Mouse (Mus musculus) hindbrain, embryonic 14.5 days (tissue): ENCODE results near the gene Plekho1. TPM values are rescaled to one million over a fixed set of nuclear protein-coding genes. Genes with fewer than 3 reads are reported as not detected.

Source experiments
- ATAC-seq: fragments of 200-750 bp; cut with Nextera tagmentation; 2 replicates; pipeline ENCODE4 v1.8.0; 2017; ENCODE audit warnings: moderate number of reproducible peaks, mild to moderate bottlenecking, moderate TSS enrichment, moderate library complexity; ENCODE audit not compliant: low FRiP score
- DNase-seq: peaks from one replicate; pipeline ENCODE4 v3.0.0-alpha.2; 2015; ENCODE audit warnings: low spot score
- H3K27ac ChIP-seq: fragments of 300-500 bp; sonication (generic); 2 replicates; pipeline ENCODE4 v1.5.1; 2014; ENCODE audit warnings: mild to moderate bottlenecking, moderate library complexity
- H3K27me3 ChIP-seq: fragments of 300-500 bp; sonication (generic); 2 replicates; pipeline ENCODE4 v1.6.1; 2014; ENCODE audit warnings: mild to moderate bottlenecking, low read length, mixed read lengths; ENCODE audit not compliant: control insufficient read depth, insufficient read depth
- H3K36me3 ChIP-seq: fragments of 300-500 bp; sonication (generic); replicated peaks from 2 replicates; pipeline ENCODE4 v1.6.1; 2014; ENCODE audit not compliant: control insufficient read depth, insufficient read depth
- H3K4me1 ChIP-seq: fragments of 300-500 bp; sonication (generic); replicated peaks from 2 replicates; pipeline ENCODE4 v1.6.1; 2014; ENCODE audit warnings: antibody characterized with exemption, low read length, mixed read lengths; ENCODE audit not compliant: control insufficient read depth, insufficient read depth
- H3K4me2 ChIP-seq: fragments of 300-500 bp; sonication (generic); replicated peaks from 2 replicates; pipeline ENCODE4 v1.6.1; 2014; ENCODE audit warnings: mild to moderate bottlenecking, moderate library complexity
- H3K4me3 ChIP-seq: fragments of 300-500 bp; sonication (generic); replicated peaks from 2 replicates; pipeline ENCODE4 v1.5.1; 2014; ENCODE audit warnings: mild to moderate bottlenecking, low read length
- H3K9ac ChIP-seq: fragments of 300-500 bp; sonication (generic); 2 replicates; pipeline ENCODE4 v1.6.1; 2014
- H3K9me3 ChIP-seq: fragments of 300-500 bp; sonication (generic); 2 replicates; pipeline ENCODE4 v1.6.1; 2016; ENCODE audit warnings: low read length; ENCODE audit not compliant: control insufficient read depth
- WGBS: fragments of 180-500 bp; shearing (Covaris S2); extraction: QIAGEN DNeasy Blood & Tissue Kit; methylation state at CpG from one replicate; pipeline ENCODE4 v1.1.7; 2014; 5-methylcytosine and 5-hydroxymethylcytosine counted together
- polyA plus RNA-seq: library from polyadenylated mRNA; unstranded; fragments of >200 nt; fragmentation: Nextera tagmentation; extraction: Ambion mirVana; gene quantifications from 2 replicates; pipeline ENCODE4 v1.2.1, GENCODE M21; 2014

Gene Plekho1
- polyA plus RNA-seq, 1 experiment from 2014 or later = 49.0 TPM

DNA sequence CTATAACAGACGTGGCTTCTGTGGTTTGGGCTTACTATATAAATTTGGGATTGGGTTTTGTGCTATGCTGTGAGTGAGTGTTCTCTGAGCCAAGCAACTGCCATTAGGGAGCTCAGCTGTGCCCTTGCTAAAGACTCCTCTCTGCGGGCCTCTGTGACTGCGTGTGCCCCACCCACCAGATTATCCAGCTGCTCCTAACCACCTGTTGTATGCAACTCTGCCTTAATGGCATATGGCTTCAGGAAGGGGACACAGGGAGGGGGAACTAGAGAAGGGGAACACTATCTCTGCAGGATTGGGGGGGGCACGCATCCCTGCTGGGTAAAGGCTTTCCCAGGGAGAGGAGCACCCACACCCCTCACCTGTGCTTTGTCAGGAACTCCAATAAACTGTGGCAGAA, 37.2 kb upstream of the Plekho1 start:
- DNase-seq = no peak
- no peaks in the 10 kb centered on the region for H3K4me1 ChIP-seq
- WGBS = 74% methylated on average over 4 of the region's 4 CpGs
- no peak for ATAC-seq
- no peak overlapping the region for H3K4me2 ChIP-seq
- H3K36me3 ChIP-seq = peaks cover 46% of the 10 kb centered on the region
- no peak overlapping the region for H3K4me3 ChIP-seq
- no peaks in the 10 kb centered on the region for H3K9me3 ChIP-seq
- no peak overlapping the region for H3K9ac ChIP-seq
- H3K27ac ChIP-seq = no peak overlapping the region
- no peaks in the 10 kb centered on the region for H3K27me3 ChIP-seq

DNA sequence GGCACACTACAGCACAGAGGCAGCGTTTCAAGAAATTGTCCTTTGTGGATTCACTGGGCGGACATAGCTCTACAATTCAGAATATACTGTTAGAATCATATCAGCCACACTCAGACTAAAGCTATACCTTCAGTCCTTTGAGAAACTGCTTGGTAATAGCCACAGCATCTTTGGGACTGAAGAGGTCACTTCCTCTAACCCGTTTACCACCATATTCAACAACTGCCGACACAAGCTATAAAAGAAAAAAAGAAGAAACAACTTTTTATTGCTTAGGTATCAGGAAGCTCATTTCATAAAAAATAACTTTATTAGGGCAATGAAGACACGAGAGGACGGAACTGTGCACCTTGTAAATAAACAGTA, 36.8 kb upstream of the Plekho1 start:
- Histone ChIP-seq H3K4me1 (no peaks in the 10 kb centered on the region), H3K27me3 (no peaks in the 10 kb centered on the region), H3K4me3 (no peak overlapping the region), H3K9me3 (no peaks in the 10 kb centered on the region), H3K27ac (no peak overlapping the region), H3K36me3 (peaks cover 45% of the 10 kb centered on the region), H3K4me2 (no peak overlapping the region), H3K9ac (no peak overlapping the region)
- DNase-seq (no peak), ATAC-seq (no peak)
- 92% methylated on average over 6 of the region's 6 CpGs for WGBS

DNA sequence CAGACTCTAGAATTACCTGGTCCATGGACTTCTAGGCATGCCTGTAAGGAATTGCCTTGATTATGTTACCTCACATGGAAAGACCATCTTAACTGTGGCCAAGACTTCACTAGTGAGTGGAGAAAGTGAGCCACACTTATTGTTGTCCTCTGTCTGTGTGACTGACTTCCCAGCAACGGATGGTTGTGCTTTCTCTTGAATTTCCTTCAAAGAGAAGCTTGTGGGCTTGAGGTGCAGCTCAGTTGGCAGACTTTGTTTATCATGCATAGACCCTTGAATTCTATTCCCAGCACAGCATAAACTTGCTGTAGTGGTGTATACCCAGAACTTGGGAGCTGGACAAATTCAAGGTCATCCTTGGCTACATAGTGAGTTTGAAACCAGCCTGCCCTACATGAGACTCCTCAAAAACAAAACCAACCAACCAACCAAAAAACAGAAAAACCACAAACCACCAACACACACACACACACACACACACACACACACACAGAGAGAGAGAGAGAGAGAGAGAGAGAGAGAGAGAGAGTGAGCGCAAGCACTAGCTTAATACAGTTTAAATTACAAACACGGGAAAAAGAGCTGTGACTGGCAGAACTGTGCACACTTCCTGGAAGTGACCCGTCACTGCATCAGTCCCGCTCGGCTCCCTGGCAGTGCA, 36.3 kb upstream of the Plekho1 start:
- Histone ChIP-seq H3K9me3 (no peaks in the 10 kb centered on the region), H3K27ac (no peak overlapping the region), H3K4me3 (no peak overlapping the region), H3K4me2 (no peak overlapping the region), H3K4me1 (no peaks in the 10 kb centered on the region), H3K27me3 (no peaks in the 10 kb centered on the region), H3K36me3 (peaks cover 45% of the 10 kb centered on the region), H3K9ac (no peak overlapping the region)
- DNase-seq (no peak), ATAC-seq (no peak)
- WGBS = 87% methylated on average over 6 of the region's 6 CpGs

DNA sequence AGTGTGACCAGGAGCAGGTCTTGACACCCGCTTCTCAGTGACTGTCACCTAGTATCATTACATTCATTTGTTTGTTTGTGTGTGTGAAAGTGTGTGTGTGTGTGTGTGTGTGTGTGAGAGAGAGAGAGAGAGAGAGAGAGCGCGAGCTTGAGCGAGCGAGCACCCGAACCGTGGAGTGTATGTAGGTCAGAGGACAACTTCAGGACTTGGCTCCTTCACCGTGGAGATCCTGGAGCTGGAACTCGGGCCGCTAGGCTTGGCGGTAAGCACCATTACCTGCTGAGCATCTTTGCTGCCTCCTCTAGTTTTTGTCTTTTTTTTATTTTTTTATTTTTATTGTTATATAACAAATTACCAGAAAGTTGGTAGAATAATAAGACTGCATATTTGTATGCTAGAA, 34.0 kb upstream of the Plekho1 start:
- WGBS = 96% methylated on average over 11 of the region's 11 CpGs
- ATAC-seq (no peak), DNase-seq (no peak)
- Histone ChIP-seq H3K4me2 (no peak overlapping the region), H3K36me3 (peaks cover 41% of the 10 kb centered on the region), H3K27ac (no peak overlapping the region), H3K4me1 (no peaks in the 10 kb centered on the region), H3K9ac (no peak overlapping the region), H3K27me3 (no peaks in the 10 kb centered on the region), H3K4me3 (no peak overlapping the region), H3K9me3 (no peaks in the 10 kb centered on the region)

DNA sequence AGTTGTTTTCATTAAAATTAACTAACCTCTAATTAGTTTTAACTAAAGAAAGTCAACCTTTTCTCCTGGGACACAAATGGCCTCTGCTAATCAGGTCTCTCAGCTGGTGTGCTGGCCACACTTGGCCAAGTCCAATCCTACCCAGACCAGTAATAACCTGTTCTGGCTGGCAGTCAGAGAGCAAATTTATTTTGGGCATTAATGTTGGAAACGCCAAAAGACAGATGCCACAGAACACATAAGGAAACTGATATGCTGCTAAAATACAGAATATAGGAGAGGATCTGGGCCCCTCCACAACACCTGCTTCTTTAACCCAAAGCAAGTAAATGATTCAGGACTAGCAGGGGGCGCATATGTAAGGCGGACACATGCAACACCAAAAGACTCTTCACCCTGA, 33.5 kb upstream of the Plekho1 start:
- Histone ChIP-seq H3K36me3 (peaks cover 41% of the 10 kb centered on the region), H3K27me3 (no peaks in the 10 kb centered on the region), H3K4me2 (no peak overlapping the region), H3K9ac (no peak overlapping the region), H3K4me1 (no peaks in the 10 kb centered on the region), H3K27ac (no peak overlapping the region), H3K4me3 (no peak overlapping the region), H3K9me3 (no peaks in the 10 kb centered on the region)
- DNase-seq (no peak), ATAC-seq (no peak)
- WGBS = 81% methylated on average over 3 of the region's 3 CpGs

DNA sequence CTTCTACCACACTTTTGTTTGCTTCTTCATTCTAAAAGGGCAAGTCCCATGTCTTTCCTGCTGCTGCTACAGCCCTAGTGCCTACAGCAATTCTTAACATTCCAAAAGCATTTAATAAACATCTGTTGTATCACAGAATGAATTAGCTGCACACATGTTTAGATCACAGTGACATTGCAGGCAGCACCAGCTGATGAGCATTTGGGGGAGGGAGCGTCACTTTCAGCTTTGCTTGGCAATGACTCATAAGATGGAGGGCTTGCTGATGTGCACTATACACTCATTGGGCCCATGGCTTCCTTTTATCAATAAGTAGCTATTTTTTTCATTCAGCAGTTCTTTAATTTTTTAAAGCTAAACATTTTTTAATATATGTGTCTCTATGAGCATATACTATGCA, 32.1 kb upstream of the Plekho1 start:
- Histone ChIP-seq H3K4me2 (no peak overlapping the region), H3K4me1 (no peaks in the 10 kb centered on the region), H3K4me3 (no peak overlapping the region), H3K9me3 (no peaks in the 10 kb centered on the region), H3K27ac (no peak overlapping the region), H3K36me3 (peaks cover 41% of the 10 kb centered on the region), H3K27me3 (no peaks in the 10 kb centered on the region), H3K9ac (no peak overlapping the region)
- 68% methylated on average over 1 of the region's 1 CpGs for WGBS
- ATAC-seq = no peak
- DNase-seq = no peak

DNA sequence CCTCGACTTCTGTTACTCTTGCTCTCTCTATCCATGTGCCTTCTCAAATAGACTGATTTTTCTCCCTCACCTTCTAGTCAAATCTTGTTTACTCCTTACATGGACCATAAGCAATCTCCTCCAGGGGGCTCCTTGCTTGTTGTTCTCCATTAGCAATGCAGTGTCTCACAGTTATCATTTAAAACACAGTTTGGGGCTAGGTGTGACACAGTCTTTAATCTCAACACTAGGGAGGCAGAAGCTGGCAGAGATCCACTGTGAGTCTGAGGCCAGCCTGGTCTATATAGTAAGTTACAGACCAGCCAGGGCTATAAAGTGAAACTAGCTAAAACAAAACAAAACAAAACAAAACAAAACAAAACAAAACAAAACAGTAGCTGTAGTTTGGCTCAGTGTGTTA, 31.3 kb upstream of the Plekho1 start:
- Histone ChIP-seq H3K9ac (no peak overlapping the region), H3K27ac (no peak overlapping the region), H3K4me3 (no peak overlapping the region), H3K9me3 (no peaks in the 10 kb centered on the region), H3K4me1 (no peaks in the 10 kb centered on the region), H3K36me3 (peaks cover 36% of the 10 kb centered on the region), H3K27me3 (no peaks in the 10 kb centered on the region), H3K4me2 (no peak overlapping the region)
- ATAC-seq (no peak), DNase-seq (no peak)
- 82% methylated on average over 1 of the region's 1 CpGs for WGBS

DNA sequence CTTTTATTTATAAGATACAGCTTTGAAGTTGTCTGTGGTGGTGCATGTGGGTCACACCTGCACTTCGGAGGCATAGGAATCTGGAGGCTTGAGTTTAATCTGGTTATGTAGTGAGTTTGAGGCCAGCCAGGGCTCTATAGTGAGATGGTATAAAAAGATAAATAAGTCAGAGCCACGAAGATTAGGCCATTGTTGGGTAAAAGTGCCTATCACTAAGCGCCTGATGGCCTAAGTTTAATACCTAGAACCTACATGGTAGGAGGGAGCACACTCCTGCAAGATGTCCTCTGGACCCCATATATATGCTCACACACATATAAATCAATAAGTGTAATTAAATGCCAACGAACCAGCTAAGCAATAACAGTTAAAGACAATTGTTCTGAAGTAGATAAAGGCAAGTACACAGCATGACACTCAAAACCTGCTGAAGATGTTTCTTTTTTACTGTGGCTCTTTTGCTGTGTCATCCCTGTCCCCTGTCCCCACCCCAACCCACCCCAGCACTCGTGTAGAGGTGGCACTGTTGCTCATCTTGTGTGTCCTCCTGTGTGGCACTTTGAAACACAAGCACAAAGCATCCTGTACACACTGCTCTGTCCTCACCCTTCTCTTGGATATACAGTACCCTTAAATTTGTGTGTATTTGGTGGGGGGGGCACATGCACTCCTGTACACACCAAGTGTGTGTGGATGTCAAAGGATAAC, 25.8 kb upstream of the Plekho1 start:
- no peaks in the 10 kb centered on the region for H3K27me3 ChIP-seq

DNA sequence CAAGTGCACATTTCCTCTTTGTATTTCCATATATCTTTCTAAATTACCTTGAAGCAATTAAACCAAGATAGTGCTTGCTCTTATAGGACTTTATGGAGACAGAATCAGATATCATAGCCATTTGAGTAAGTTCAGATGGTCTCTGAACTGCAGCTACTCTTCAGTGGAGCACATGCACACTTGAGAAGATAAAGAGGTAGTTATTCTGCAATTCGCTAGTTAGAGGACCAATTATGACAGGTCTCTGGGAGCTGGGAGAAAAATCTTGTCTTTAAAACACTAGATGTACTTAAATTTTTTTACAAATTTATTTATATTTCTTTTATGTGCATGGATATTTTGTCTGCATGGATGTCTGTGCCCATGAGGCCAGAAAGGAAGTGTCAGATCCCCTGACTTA, 24.9 kb upstream of the Plekho1 start:
- H3K4me2 ChIP-seq = no peak overlapping the region
- WGBS = 100% methylated on average over 1 of the region's 1 CpGs
- no peak overlapping the region for H3K4me3 ChIP-seq
- no peaks in the 10 kb centered on the region for H3K4me1 ChIP-seq
- no peaks in the 10 kb centered on the region for H3K9me3 ChIP-seq
- no peak overlapping the region for H3K9ac ChIP-seq
- DNase-seq = no peak
- H3K27me3 ChIP-seq = no peaks in the 10 kb centered on the region
- ATAC-seq = no peak
- H3K27ac ChIP-seq = no peak overlapping the region
- H3K36me3 ChIP-seq = peaks cover 29% of the 10 kb centered on the region

More for the DNA sequence above, 25.8 kb upstream of the Plekho1 start:
- H3K27ac ChIP-seq = no peak overlapping the region
- no peak overlapping the region for H3K9ac ChIP-seq
- ATAC-seq = no peak
- no peak overlapping the region for H3K4me3 ChIP-seq
- H3K4me2 ChIP-seq = no peak overlapping the region
- 81% methylated on average over 5 of the region's 5 CpGs for WGBS
- H3K9me3 ChIP-seq = no peaks in the 10 kb centered on the region
- no peaks in the 10 kb centered on the region for H3K4me1 ChIP-seq
- peaks cover 33% of the 10 kb centered on the region for H3K36me3 ChIP-seq
- no peak for DNase-seq
